Mouse (Mus musculus) limb, embryonic 12.5 days (tissue): ENCODE data around the gene Tnfrsf21. TPM values are rescaled to one million over a fixed set of nuclear protein-coding genes. Genes with fewer than 3 reads are reported as not detected.

Experiments used
- ATAC-seq: fragments of 200-750 bp; cut with Nextera tagmentation; 2 replicates; pipeline ENCODE4 v1.8.0; 2017; ENCODE audit warnings: low read depth, moderate TSS enrichment; ENCODE audit not compliant: insufficient number of reproducible peaks, insufficient read depth, low FRiP score, low TSS enrichment
- H3K27ac ChIP-seq: fragments of 300-500 bp; sonication (generic); 2 replicates; pipeline ENCODE4 v1.5.1; 2016; ENCODE audit warnings: mild to moderate bottlenecking, moderate library complexity
- H3K27me3 ChIP-seq: fragments of 300-500 bp; sonication (generic); 2 replicates; pipeline ENCODE4 v1.6.1; 2016; ENCODE audit warnings: mild to moderate bottlenecking, moderate library complexity
- H3K36me3 ChIP-seq: fragments of 300-500 bp; sonication (generic); 2 replicates; pipeline ENCODE4 v1.6.1; 2016; ENCODE audit warnings: mild to moderate bottlenecking, moderate library complexity
- H3K4me1 ChIP-seq: fragments of 300-500 bp; sonication (generic); replicated peaks from 2 replicates; pipeline ENCODE4 v1.6.1; 2016
- H3K4me2 ChIP-seq: fragments of 300-500 bp; sonication (generic); 2 replicates; pipeline ENCODE4 v1.6.1; 2016; ENCODE audit warnings: mild to moderate bottlenecking, moderate library complexity
- H3K4me3 ChIP-seq: fragments of 300-500 bp; sonication (generic); replicated peaks from 2 replicates; pipeline ENCODE4 v1.5.1; 2016; ENCODE audit warnings: mild to moderate bottlenecking
- H3K9ac ChIP-seq: fragments of 300-500 bp; sonication (generic); replicated peaks from 2 replicates; pipeline ENCODE4 v1.6.1; 2016; ENCODE audit warnings: mild to moderate bottlenecking, moderate library complexity
- H3K9me3 ChIP-seq: fragments of 300-500 bp; sonication (generic); 2 replicates; pipeline ENCODE4 v1.6.1; 2016; ENCODE audit warnings: mild to moderate bottlenecking, moderate library complexity
- WGBS: fragments of 180-500 bp; shearing (Covaris S2); methylation state at CpG from one replicate; pipeline ENCODE4 v1.1.7; 2016; 5-methylcytosine and 5-hydroxymethylcytosine counted together
- polyA plus RNA-seq: library from polyadenylated mRNA; unstranded; fragments of >200 nt; fragmentation: Nextera tagmentation; extraction: Ambion mirVana; gene quantifications from 2 replicates; pipeline ENCODE4 v1.2.1, GENCODE M21; 2016

Tnfrsf21 gene
- polyA plus RNA-seq, 1 experiment from 2014 or later, result 18.8 TPM

DNA sequence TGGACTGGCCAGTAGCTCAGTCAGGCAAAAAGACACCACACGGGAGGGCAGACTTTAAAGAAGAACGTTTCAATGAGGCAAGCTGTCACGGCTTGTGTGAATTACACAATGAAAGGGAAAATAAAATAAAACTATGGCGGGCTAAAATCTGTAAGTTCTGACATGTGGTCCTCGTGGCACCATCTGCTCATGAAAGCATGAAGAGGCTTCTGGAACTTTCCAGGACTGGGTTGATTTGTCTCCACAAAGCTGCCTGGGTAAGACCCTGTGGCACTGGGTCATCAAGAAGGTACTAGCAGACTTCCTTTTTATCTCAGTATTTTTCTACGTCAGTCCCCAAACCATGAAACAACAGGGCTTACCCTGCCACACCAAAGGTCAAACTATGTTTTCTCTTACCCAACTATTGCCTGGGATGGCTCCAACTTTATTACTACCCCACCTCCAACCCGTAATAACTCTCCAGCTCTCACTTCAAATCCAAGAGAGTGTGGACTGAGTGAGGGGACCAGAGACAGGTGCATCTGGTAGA lies 16.8 kb upstream of the Tnfrsf21 start:
- H3K27me3 ChIP-seq, result no peaks in the 10 kb centered on the region
- H3K4me3 ChIP-seq, result no peak overlapping the region
- no peak overlapping the region for H3K9ac ChIP-seq
- H3K4me2 ChIP-seq, result no peak overlapping the region
- H3K36me3 ChIP-seq, result no peaks in the 10 kb centered on the region
- ATAC-seq, result no peak
- no peak overlapping the region for H3K27ac ChIP-seq
- H3K9me3 ChIP-seq, result no peaks in the 10 kb centered on the region
- no peaks in the 10 kb centered on the region for H3K4me1 ChIP-seq
- WGBS, result 71% methylated on average over 7 of the region's 7 CpGs

DNA sequence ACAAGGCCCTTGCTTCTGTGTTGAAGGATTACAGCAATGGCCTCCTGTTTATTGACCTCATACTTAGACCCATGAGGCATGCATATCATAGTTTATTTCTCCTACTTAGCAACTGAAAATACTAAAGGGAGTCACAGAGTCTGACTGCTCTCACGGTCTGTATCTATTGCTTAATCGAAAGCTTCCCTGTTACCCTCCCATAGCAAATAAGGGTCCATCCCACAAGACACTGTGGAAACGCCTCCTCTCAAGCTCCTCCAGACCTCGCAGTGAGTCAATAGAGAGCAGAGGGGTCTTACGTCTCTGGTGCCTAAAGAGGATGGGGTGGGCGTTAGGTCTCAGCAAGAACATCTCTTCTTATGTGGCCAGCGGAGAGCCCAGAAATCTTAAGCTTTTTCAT lies 15.8 kb upstream of the Tnfrsf21 start:
- Histone ChIP-seq H3K27me3 (no peaks in the 10 kb centered on the region), H3K9me3 (no peaks in the 10 kb centered on the region), H3K4me3 (no peak overlapping the region), H3K36me3 (no peaks in the 10 kb centered on the region), H3K4me2 (no peak overlapping the region), H3K27ac (no peak overlapping the region), H3K9ac (no peak overlapping the region), H3K4me1 (no peaks in the 10 kb centered on the region)
- 92% methylated on average over 7 of the region's 7 CpGs for WGBS
- ATAC-seq, result no peak

DNA sequence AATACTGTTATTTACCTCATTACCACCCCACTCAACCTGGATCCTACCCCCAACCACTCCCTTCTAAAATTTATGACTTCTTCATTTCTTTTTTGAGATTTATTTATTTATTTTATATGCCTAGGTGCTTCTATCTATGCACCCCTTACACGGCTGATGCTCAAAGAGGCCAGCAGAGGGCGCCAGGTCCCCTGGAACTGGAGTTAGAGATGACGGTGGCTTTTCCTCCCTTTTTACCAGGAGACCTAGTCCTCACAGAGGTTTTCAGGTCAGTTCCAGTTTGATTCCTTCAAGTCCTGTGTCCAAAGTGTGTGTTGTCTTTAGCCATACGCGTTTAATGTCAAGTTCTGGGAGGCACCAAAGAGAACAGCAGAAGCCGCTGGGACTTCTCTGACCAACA lies 3.6 kb upstream of the Tnfrsf21 start:
- H3K4me2 ChIP-seq, result no peak overlapping the region
- H3K36me3 ChIP-seq, result no peaks in the 10 kb centered on the region
- no peak for ATAC-seq
- H3K4me1 ChIP-seq, result peaks cover 6% of the 10 kb centered on the region; the same call in 1 of the 2 replicates
- no peak overlapping the region for H3K9ac ChIP-seq
- WGBS, result 21% methylated on average over 6 of the region's 6 CpGs
- no peak overlapping the region for H3K27ac ChIP-seq
- peaks cover 3% of the 10 kb centered on the region; the same call in 1 of the 2 replicates for H3K27me3 ChIP-seq
- no peaks in the 10 kb centered on the region for H3K9me3 ChIP-seq
- no peak overlapping the region for H3K4me3 ChIP-seq

DNA sequence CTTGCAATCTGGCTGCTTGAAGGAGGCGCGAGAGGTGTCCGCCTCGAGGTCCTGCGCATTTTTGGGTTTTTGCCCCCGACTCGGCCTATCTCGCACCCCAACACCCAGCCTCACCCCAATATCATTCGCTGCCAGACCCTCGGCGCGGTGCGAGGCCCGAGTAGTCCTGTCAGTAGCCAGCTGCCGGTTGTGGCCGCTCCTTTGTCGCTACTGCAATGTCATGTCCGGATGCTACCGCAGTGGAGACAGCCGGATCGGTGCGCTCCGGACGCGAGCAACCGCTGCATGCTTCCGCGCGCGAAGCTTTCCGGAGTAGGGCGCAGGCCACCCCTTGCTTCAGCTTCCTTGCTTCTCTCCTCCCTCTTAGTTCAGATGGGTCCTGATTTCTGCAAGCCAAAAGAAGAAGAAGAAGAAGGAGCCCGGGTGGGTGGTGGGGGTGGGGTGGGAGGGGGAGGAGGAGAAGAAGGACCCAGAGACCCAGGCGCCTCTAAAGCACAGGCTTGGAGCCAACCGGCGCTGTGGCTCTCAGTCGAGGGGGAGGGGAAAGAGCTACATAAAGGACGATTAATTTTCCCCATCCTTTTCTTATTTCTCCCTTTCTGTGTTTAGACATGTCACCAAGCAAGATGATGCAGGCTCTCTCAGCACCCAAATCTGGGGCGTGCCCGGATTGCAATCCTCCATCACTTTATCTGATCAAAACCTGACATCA lies 1.1 kb downstream of the Tnfrsf21 start:
- Histone ChIP-seq H3K9ac (peak overlapping the region; percentile 81), H3K36me3 (peaks cover 3% of the 10 kb centered on the region; the same call in 1 of the 2 replicates), H3K4me1 (peaks cover 12% of the 10 kb centered on the region; the same call in 1 of the 2 replicates), H3K4me3 (peak overlapping the region; percentile 73), H3K4me2 (peak overlapping the region; percentile 93), H3K27me3 (no peaks in the 10 kb centered on the region; the same call in 1 of the 2 replicates), H3K27ac (0 out of 2 replicates have a peak overlapping the region, but pooled peaks have one; percentile 77), H3K9me3 (no peaks in the 10 kb centered on the region)
- no peak for ATAC-seq
- WGBS, result 1% methylated on average over 39 of the region's 40 CpGs

DNA sequence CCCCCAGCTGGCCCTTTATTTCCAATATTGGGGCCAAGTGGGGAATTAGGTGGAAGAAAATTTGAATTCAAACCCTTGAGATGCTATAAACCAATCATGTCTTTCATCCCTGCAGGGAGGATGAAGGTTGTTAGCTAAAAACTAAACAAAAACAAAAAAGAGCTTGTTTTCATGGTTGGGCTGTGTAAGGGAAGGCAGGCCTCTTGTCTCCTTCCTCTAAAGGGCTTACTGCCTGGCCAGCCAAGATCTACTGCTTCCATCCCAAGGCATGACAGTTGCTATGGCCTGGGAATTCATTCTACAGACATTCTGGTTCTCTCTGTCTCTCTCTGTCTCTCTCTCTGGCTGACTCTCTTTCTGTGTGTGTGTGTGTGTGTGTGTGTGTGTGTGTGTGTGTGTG lies 1.7 kb downstream of the Tnfrsf21 start:
- Histone ChIP-seq H3K27ac (no peak overlapping the region), H3K4me2 (peak overlapping the region; percentile 93), H3K4me1 (peaks cover 12% of the 10 kb centered on the region; the same call in 1 of the 2 replicates), H3K36me3 (peaks cover 3% of the 10 kb centered on the region; the same call in 1 of the 2 replicates), H3K9ac (no peak overlapping the region), H3K27me3 (no peaks in the 10 kb centered on the region; the same call in 1 of the 2 replicates), H3K9me3 (no peaks in the 10 kb centered on the region), H3K4me3 (peak overlapping the region; percentile 73)
- ATAC-seq, result no peak

DNA sequence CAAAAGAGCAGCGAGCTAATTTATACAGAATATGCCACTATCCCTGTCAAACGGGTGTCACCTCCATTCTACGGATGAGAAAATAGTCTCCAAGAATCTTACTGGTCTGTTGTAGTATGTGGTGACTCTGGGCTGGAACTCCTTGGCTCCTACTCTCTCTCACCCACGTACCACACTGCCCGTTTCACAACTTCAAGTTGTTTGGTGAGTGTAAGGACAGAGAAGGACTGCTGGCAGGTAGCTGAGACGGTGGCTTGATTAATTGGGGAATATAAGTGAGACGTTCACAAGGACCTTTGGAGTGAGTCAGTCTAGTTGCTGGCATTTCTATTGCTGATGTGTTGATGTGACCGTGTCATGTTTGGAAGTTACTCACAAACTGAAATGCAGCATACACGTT lies 3.3 kb downstream of the Tnfrsf21 start:
- H3K27me3 ChIP-seq, result no peaks in the 10 kb centered on the region; the same call in 1 of the 2 replicates
- no peak for ATAC-seq
- peaks cover 3% of the 10 kb centered on the region; the same call in 1 of the 2 replicates for H3K36me3 ChIP-seq
- H3K4me2 ChIP-seq, result no peak overlapping the region
- peaks cover 12% of the 10 kb centered on the region; the same call in 1 of the 2 replicates for H3K4me1 ChIP-seq
- no peak overlapping the region for H3K4me3 ChIP-seq
- no peak overlapping the region for H3K27ac ChIP-seq
- WGBS, result 89% methylated on average over 9 of the region's 9 CpGs
- no peak overlapping the region for H3K9ac ChIP-seq
- no peaks in the 10 kb centered on the region for H3K9me3 ChIP-seq

DNA sequence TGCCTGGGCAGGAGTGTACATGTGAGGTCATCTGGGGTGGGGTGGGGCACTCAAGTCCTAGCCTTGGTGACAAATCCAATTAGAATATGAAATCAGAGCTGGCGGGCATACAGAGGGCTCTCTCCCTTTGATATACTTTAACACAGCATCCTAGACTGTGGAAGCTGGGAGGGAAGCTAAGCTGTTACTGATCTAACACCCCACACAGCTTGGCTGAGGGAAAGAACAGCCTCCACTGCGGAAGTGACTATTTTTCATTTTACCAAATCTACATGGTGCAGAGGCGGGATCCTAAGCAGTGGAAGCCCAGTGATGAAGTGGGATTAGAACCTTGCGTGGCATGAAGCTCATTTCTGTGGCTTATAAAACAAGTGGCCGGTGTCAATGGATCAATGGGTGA lies 4.7 kb downstream of the Tnfrsf21 start:
- Histone ChIP-seq H3K4me2 (no peak overlapping the region), H3K27ac (no peak overlapping the region), H3K9ac (no peak overlapping the region), H3K36me3 (peaks cover 3% of the 10 kb centered on the region; the same call in 1 of the 2 replicates), H3K4me1 (peaks cover 10% of the 10 kb centered on the region; the same call in 1 of the 2 replicates), H3K9me3 (no peaks in the 10 kb centered on the region), H3K4me3 (no peak overlapping the region), H3K27me3 (no peaks in the 10 kb centered on the region)
- ATAC-seq, result no peak
- WGBS, result 91% methylated on average over 5 of the region's 5 CpGs

DNA sequence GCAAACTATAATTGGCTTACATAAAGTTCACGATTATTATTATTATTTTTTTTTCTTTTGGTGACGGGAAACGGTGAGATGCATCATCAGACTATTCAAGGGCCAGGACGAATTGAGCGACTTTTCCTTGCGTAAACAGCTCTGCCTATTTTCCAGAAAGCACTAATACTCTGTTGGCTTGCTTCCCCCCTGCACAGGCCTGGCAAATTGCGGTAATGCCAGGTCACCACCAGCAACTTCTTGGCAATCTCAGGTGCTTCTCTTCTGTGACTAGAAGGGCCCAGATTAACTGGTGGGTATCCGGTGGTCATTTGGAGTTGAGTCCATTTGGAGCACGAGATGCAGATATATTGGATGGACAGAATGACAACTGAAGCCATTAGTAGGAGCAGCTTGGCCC lies 5.7 kb downstream of the Tnfrsf21 start:
- H3K9ac ChIP-seq, result no peak overlapping the region
- 92% methylated on average over 9 of the region's 9 CpGs for whole genome bisulfite sequencing
- no peak overlapping the region for H3K4me3 ChIP-seq
- no peaks in the 10 kb centered on the region for H3K9me3 ChIP-seq
- peaks cover 3% of the 10 kb centered on the region; the same call in 1 of the 2 replicates for H3K36me3 ChIP-seq
- peaks cover 9% of the 10 kb centered on the region; the same call in 1 of the 2 replicates for H3K4me1 ChIP-seq
- no peak overlapping the region for H3K27ac ChIP-seq
- H3K27me3 ChIP-seq, result no peaks in the 10 kb centered on the region
- ATAC-seq, result no peak
- H3K4me2 ChIP-seq, result no peak overlapping the region

DNA sequence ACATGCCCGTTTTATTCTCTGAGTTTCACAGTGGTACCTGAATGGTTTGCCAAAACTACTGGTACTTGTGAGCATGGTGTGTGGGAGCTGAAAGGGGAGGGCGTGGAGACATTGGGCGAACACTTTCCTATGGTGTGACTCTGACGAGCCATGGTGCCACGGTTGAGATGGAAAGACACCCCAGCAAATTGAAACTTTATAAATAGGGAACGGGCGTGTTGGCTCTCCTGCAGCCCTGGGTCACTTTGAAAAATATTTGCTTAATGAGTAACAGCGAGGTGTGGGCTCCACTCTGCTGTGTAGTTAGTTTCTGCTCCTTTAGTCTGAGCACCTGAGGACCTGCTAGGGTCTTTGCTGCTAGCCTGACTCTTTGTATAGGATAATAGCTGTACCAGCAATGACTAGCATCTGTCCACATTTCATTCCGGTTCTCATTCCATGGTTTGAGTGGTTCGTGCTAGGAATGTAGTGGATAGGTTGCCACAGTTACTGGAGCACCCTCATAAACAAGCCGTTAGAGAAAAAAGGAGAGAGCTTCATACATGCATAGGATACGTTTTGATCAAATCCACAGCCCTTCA lies 7.4 kb downstream of the Tnfrsf21 start:
- H3K36me3 ChIP-seq, result peaks cover 3% of the 10 kb centered on the region; the same call in 1 of the 2 replicates
- H3K4me1 ChIP-seq, result no peaks in the 10 kb centered on the region
- H3K9me3 ChIP-seq, result no peaks in the 10 kb centered on the region
- H3K9ac ChIP-seq, result no peak overlapping the region
- no peak overlapping the region for H3K4me3 ChIP-seq
- H3K4me2 ChIP-seq, result no peak overlapping the region
- H3K27me3 ChIP-seq, result no peaks in the 10 kb centered on the region
- H3K27ac ChIP-seq, result no peak overlapping the region
- ATAC-seq, result no peak
- WGBS, result 83% methylated on average over 12 of the region's 12 CpGs

DNA sequence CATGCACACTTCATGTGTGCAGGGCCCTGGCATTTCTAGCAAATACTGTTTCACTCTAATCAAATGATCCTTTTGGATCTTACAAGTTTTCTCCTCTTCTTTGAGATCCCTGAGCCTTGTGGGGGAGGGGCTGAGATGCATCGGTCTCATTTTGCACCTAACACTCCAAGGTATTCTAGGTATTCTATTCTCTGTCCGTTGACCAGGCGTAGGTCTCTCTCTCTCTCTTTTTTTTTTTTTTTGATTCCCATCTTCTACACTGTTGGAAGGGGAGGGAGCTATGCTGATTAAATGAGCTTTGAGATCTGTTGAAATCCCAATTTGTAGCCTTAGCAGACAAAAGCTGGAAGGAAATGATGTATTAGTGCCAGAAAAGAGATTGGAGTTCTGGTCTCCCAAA lies 8.2 kb downstream of the Tnfrsf21 start:
- Histone ChIP-seq H3K4me3 (no peak overlapping the region), H3K27ac (no peak overlapping the region), H3K9ac (no peak overlapping the region), H3K4me1 (no peaks in the 10 kb centered on the region), H3K9me3 (no peaks in the 10 kb centered on the region), H3K27me3 (no peaks in the 10 kb centered on the region), H3K4me2 (no peak overlapping the region), H3K36me3 (peaks cover 3% of the 10 kb centered on the region; the same call in 1 of the 2 replicates)
- WGBS, result 94% methylated on average over 3 of the region's 3 CpGs
- no peak for ATAC-seq

DNA sequence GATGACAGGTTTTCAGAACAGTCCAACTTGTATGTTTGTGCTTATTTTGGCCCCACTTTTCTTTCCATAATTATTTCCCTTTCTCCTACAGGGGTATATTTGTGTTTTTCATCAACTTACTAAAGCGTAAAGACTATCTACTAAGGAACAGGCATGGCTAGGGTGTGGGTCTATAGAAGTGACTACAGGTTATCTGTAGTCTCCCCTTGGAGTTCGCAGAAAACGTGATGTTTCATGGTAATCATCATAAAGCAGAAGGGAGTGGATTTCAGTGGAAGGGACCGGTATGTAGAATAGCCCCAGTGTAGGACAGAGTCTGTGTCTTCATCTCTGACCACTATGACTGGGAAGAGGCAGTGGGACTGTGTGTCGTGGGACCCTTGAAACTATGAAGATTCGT lies 8.7 kb downstream of the Tnfrsf21 start:
- WGBS, result 88% methylated on average over 6 of the region's 6 CpGs
- Histone ChIP-seq H3K27me3 (no peaks in the 10 kb centered on the region), H3K27ac (no peak overlapping the region), H3K4me3 (no peak overlapping the region), H3K36me3 (peaks cover 3% of the 10 kb centered on the region; the same call in 1 of the 2 replicates), H3K9me3 (no peaks in the 10 kb centered on the region), H3K4me2 (no peak overlapping the region), H3K9ac (no peak overlapping the region), H3K4me1 (no peaks in the 10 kb centered on the region)
- ATAC-seq, result no peak
